Mouse (Mus musculus) olfactory bulb, adult 2 months (tissue): ENCODE data around the gene Zfp78. TPM values are rescaled to one million over a fixed set of nuclear protein-coding genes. Genes with fewer than 3 reads are reported as not detected.
A peak's percentile ranks its signal among the peaks of the same experiment; 100 is the strongest.
"Not testable (repeated sequence)": the region's sequence is repeated elsewhere in the genome, so short reads cannot be mapped to it uniquely, and the experiment has no call there.

Experiments used
- H3K27ac ChIP-seq: fragments of 200-500 bp; 2 replicates; pipeline ENCODE4 v1.5.1; 2012; ENCODE audit warnings: low read depth, low read length; ENCODE audit not compliant: insufficient read depth
- H3K4me1 ChIP-seq: fragments of 200-500 bp; 2 replicates; pipeline ENCODE4 v1.6.1; 2012; ENCODE audit warnings: low read length; ENCODE audit not compliant: control insufficient read depth, insufficient read depth
- H3K4me3 ChIP-seq: fragments of 200-500 bp; 2 replicates; pipeline ENCODE4 v1.5.1; 2012; ENCODE audit warnings: mild to moderate bottlenecking, low read depth, low read length, moderate library complexity; ENCODE audit not compliant: insufficient read depth
- CTCF ChIP-seq: fragments of 200-500 bp; IDR thresholded peaks from 2 replicates; pipeline ENCODE4 v1.5.1; 2012; ENCODE audit warnings: low read depth, mild to moderate bottlenecking, low read length, moderate library complexity; ENCODE audit not compliant: insufficient read depth
- POLR2A ChIP-seq: fragments of 200-500 bp; IDR thresholded peaks from 2 replicates; pipeline ENCODE4 v1.6.1; 2012; ENCODE audit warnings: mild to moderate bottlenecking, low read depth, low read length, moderate library complexity; ENCODE audit not compliant: insufficient read depth
- WGBS: fragments of 180-500 bp; shearing (Covaris S2); methylation state at CpG from one replicate; pipeline ENCODE4 v1.1.7; 2018; 5-methylcytosine and 5-hydroxymethylcytosine counted together
- polyA plus RNA-seq: library from polyadenylated mRNA; stranded (reverse); fragments of >200 nt; gene quantifications from 2 replicates; pipeline ENCODE4 v1.2.4, GENCODE M21; 2012; ENCODE audit warnings: low replicate concordance; ENCODE audit not compliant: missing spikeins, insufficient read depth, insufficient read length

Zfp78 gene
- polyA plus RNA-seq, 1 experiment, result not detected

GRCm38 (mm10) chr7:6360477-6361060 is 2.5 kb upstream of the Zfp78 start:
- Histone ChIP-seq H3K4me1 (no peaks in the 10 kb centered on the region), H3K27ac (no peak overlapping the region), H3K4me3 (no peak overlapping the region)
- WGBS, result 19% methylated on average over 9 of the region's 9 CpGs
- TF ChIP-seq POLR2A (no peak), CTCF (no peak)

- 16% methylated on average over 7 of the region's 7 CpGs for WGBS
- TF ChIP-seq POLR2A (no peak), CTCF (no peak)
Measured at GRCm38 (mm10) chr7:6361756-6362155, 1.3 kb upstream of the Zfp78 start.

GRCm38 (mm10) chr7:6362268-6363046 is 623 bp upstream of the Zfp78 start:
- under 1% methylated on average over 38 of the region's 38 CpGs for WGBS
- peak overlapping the region; percentile 85 for H3K27ac ChIP-seq
- H3K4me3 ChIP-seq, result peak overlapping the region; percentile 58
- TF ChIP-seq POLR2A (peak; percentile 43; the same call in 1 of the 2 replicates), CTCF (no peak)
- H3K4me1 ChIP-seq, result no peaks in the 10 kb centered on the region

More at GRCm38 (mm10) chr7:6361756-6362155, 1.3 kb upstream of the Zfp78 start:
- Histone ChIP-seq H3K27ac (peak overlapping the region; percentile 85), H3K4me3 (peak overlapping the region; percentile 58), H3K4me1 (no peaks in the 10 kb centered on the region)

- 78% methylated on average over 1 of the region's 1 CpGs for WGBS
- Histone ChIP-seq H3K27ac (no peak overlapping the region), H3K4me3 (no peak overlapping the region), H3K4me1 (no peaks in the 10 kb centered on the region)
- TF ChIP-seq POLR2A (no peak), CTCF (no peak)
Measured at GRCm38 (mm10) chr7:6364761-6365160, 1.7 kb downstream of the Zfp78 start.

- WGBS, result 85% methylated on average over 5 of the region's 5 CpGs
- no peak overlapping the region for H3K27ac ChIP-seq
Measured at GRCm38 (mm10) chr7:6367185-6367584, 4.1 kb downstream of the Zfp78 start.

GRCm38 (mm10) chr7:6368146-6368545 is 5.1 kb downstream of the Zfp78 start:
- WGBS, result 88% methylated on average over 5 of the region's 5 CpGs
- H3K4me3 ChIP-seq, H3K27ac ChIP-seq, H3K4me1 ChIP-seq: not testable (repeated sequence)

More at GRCm38 (mm10) chr7:6367185-6367584, 4.1 kb downstream of the Zfp78 start:
- Histone ChIP-seq H3K4me1 (no peaks in the 10 kb centered on the region), H3K4me3 (no peak overlapping the region)
- TF ChIP-seq POLR2A, result no peak
- no peak for TF ChIP-seq CTCF

- Histone ChIP-seq H3K4me3 (no peak overlapping the region), H3K4me1 (no peaks in the 10 kb centered on the region), H3K27ac (no peak overlapping the region)
- no peak for TF ChIP-seq POLR2A
- no peak for TF ChIP-seq CTCF
- 86% methylated on average over 3 of the region's 3 CpGs for WGBS
Measured at GRCm38 (mm10) chr7:6369460-6369859, 6.4 kb downstream of the Zfp78 start.

GRCm38 (mm10) chr7:6372993-6373392 is 9.9 kb downstream of the Zfp78 start:
- Histone ChIP-seq H3K4me1 (no peaks in the 10 kb centered on the region), H3K4me3 (no peak overlapping the region), H3K27ac (no peak overlapping the region)
- WGBS, result 93% methylated on average over 3 of the region's 3 CpGs
- no peak for TF ChIP-seq CTCF
- no peak for TF ChIP-seq POLR2A

GRCm38 (mm10) chr7:6378441-6378840 is 15.4 kb downstream of the Zfp78 start:
- H3K4me1 ChIP-seq, result no peaks in the 10 kb centered on the region; the same call in 1 of the 2 replicates
- TF ChIP-seq POLR2A, result no peak
- H3K4me3 ChIP-seq, result no peak overlapping the region
- WGBS, result 87% methylated on average over 8 of the region's 8 CpGs
- no peak overlapping the region for H3K27ac ChIP-seq

GRCm38 (mm10) chr7:6381431-6381830 is 18.4 kb downstream of the Zfp78 start:
- 88% methylated on average over 2 of the region's 2 CpGs for WGBS
- H3K27ac ChIP-seq, result no peak overlapping the region
- no peaks in the 10 kb centered on the region; the same call in 1 of the 2 replicates for H3K4me1 ChIP-seq
- no peak for TF ChIP-seq CTCF
- TF ChIP-seq POLR2A, result no peak
- no peak overlapping the region for H3K4me3 ChIP-seq
